Mouse (Mus musculus): Measurements from ENCODE around the gene Asb11. TPM values are rescaled to one million over a fixed set of nuclear protein-coding genes. Genes with fewer than 3 reads are reported as not detected.

The Asb11 gene
- total and polyA plus RNA-seq, 3 experiments = 2.5 to 3.2 TPM; not detected in 1

- TF ChIP-seq NELFE (IDR thresholded peaks at IDR 0.05; ENCODE audit: low read depth, low read length) (peak; percentile 87), ZC3H11A (IDR thresholded peaks at IDR 0.05; ENCODE audit: low read depth, low read length) (no peak)
Observed at GRCm38 (mm10) chrX:164419471-164419939, 17.3 kb upstream of the Asb11 start, which contains the start of gene Piga (continued).

GRCm38 (mm10) chrX:164419955-164420354, 16.8 kb upstream of the Asb11 start:
- Histone ChIP-seq H3K4me1 (ENCODE audit: control insufficient read depth in 1 of 2, insufficient read depth in 2 of 2, low read length in 2 of 2) (peaks cover 26 to 27% of the 10 kb centered on the region in 2 experiments), H3K79me2 (ENCODE audit: control insufficient read depth, insufficient read depth, low read length, poor library complexity) (peaks cover 17% of the 10 kb centered on the region), H3K36me3 (ENCODE audit: control insufficient read depth in 1 of 2, insufficient read depth in 2 of 2, low read length in 2 of 2) (peaks cover 18 to 39% of the 10 kb centered on the region in 2 experiments), H3K4me3 (ENCODE audit: control insufficient read depth in 1 of 2, insufficient read depth in 1 of 2, low read depth in 2 of 2, low read length in 2 of 2) (peak overlapping the region; percentile 68 to 87), H3K9ac (ENCODE audit: control insufficient read depth, low read depth, low read length, poor library complexity, severe bottlenecking) (peak overlapping the region; percentile 71), H3K9me3 (replicated peaks; ENCODE audit: insufficient read depth, low read length) (no peaks in the 10 kb centered on the region), H3K27me3 (ENCODE audit: control insufficient read depth in 1 of 2, insufficient read depth in 2 of 2, low read length in 2 of 2) (no peaks in the 10 kb centered on the region), H3K27ac (ENCODE audit: control insufficient read depth, low read depth, low read length) (peak overlapping the region; percentile 50)
- TF ChIP-seq POLR2AphosphoS5 (IDR thresholded peaks at IDR 0.05; ENCODE audit: borderline replicate concordance, low read depth, low read length) = no peak; the same call in 1 of the 2 replicates
- TF ChIP-seq ZMIZ1 (IDR thresholded peaks at IDR 0.05; ENCODE audit: low read depth, low read length) = 0 out of 2 replicates have a peak, but pooled peaks have one; percentile 38
- no peak for DNase-seq (ENCODE audit: low read depth, low spot score)

- Histone ChIP-seq H3K36me3 (ENCODE audit: control insufficient read depth in 1 of 2, insufficient read depth in 2 of 2, low read length in 2 of 2) (peaks cover 21 to 44% of the 10 kb centered on the region in 2 experiments), H3K9ac (ENCODE audit: control insufficient read depth, low read depth, low read length, poor library complexity, severe bottlenecking) (peak overlapping the region; percentile 71), H3K27ac (ENCODE audit: control insufficient read depth, low read depth, low read length) (no peak overlapping the region), H3K4me1 (ENCODE audit: control insufficient read depth in 1 of 2, insufficient read depth in 2 of 2, low read length in 2 of 2) (peaks cover 32 to 33% of the 10 kb centered on the region in 2 experiments), H3K9me3 (replicated peaks; ENCODE audit: insufficient read depth, low read length) (no peaks in the 10 kb centered on the region), H3K4me3 (ENCODE audit: control insufficient read depth in 1 of 2, insufficient read depth in 1 of 2, low read depth in 2 of 2, low read length in 2 of 2) (peak overlapping the region; percentile 68 to 87), H3K27me3 (ENCODE audit: control insufficient read depth in 1 of 2, insufficient read depth in 2 of 2, low read length in 2 of 2) (no peaks in the 10 kb centered on the region), H3K79me2 (ENCODE audit: control insufficient read depth, insufficient read depth, low read length, poor library complexity) (peaks cover 17% of the 10 kb centered on the region)
- TF ChIP-seq POLR2AphosphoS2 (IDR thresholded peaks at IDR 0.05; ENCODE audit: low read length) = no peak
- peak; percentile 52 for TF ChIP-seq MAX (IDR thresholded peaks at IDR 0.05; ENCODE audit: low read length)
- TF ChIP-seq MXI1 (IDR thresholded peaks at IDR 0.05; ENCODE audit: low read depth, low read length) = no peak
- peak; percentile 68 for TF ChIP-seq MYC (IDR thresholded peaks at IDR 0.05; ENCODE audit: low read depth, low read length)
- TF ChIP-seq TBP (IDR thresholded peaks at IDR 0.05; ENCODE audit: low read depth, low read length) = no peak
- no peak for DNase-seq (ENCODE audit: low read depth, low spot score)
Observed at GRCm38 (mm10) chrX:164420518-164420917, 16.3 kb upstream of the Asb11 start.

GRCm38 (mm10) chrX:164424821-164425220, 12.0 kb upstream of the Asb11 start:
- peaks cover 25 to 49% of the 10 kb centered on the region in 2 experiments for H3K4me1 ChIP-seq (ENCODE audit: control insufficient read depth in 1 of 2, insufficient read depth in 2 of 2, low read length in 2 of 2)
- peaks cover 54 to 58% of the 10 kb centered on the region in 2 experiments for H3K36me3 ChIP-seq (ENCODE audit: control insufficient read depth in 1 of 2, insufficient read depth in 2 of 2, low read length in 2 of 2)
- H3K4me3 ChIP-seq (ENCODE audit: control insufficient read depth in 1 of 2, insufficient read depth in 1 of 2, low read depth in 2 of 2, low read length in 2 of 2) = peak overlapping the region in 1 of 2 experiments; percentile 35; a peak in 2 of 4 replicates
- H3K9ac ChIP-seq (ENCODE audit: control insufficient read depth, low read depth, low read length, poor library complexity, severe bottlenecking) = no peak overlapping the region
- no peaks in the 10 kb centered on the region for H3K9me3 ChIP-seq (replicated peaks; ENCODE audit: insufficient read depth, low read length)
- peak; percentile 52 for DNase-seq (ENCODE audit: low read depth, low spot score)
- peak overlapping the region; percentile 68 for H3K27ac ChIP-seq (ENCODE audit: control insufficient read depth, low read depth, low read length)
- no peaks in the 10 kb centered on the region for H3K27me3 ChIP-seq (ENCODE audit: control insufficient read depth in 1 of 2, insufficient read depth in 2 of 2, low read length in 2 of 2)
- peaks cover 16% of the 10 kb centered on the region for H3K79me2 ChIP-seq (ENCODE audit: control insufficient read depth, insufficient read depth, low read length, poor library complexity)
- no peak for TF ChIP-seq ELF1 (IDR thresholded peaks at IDR 0.05; ENCODE audit: low read depth, low read length)
- TF ChIP-seq UBTF (IDR thresholded peaks at IDR 0.05; ENCODE audit: borderline replicate concordance, insufficient read depth, low read depth, low read length) = no peak
- peak; percentile 95 for TF ChIP-seq MEF2A (IDR thresholded peaks at IDR 0.05; ENCODE audit: extremely low read depth, insufficient replicate concordance, low read depth, low read length, poor library complexity, severe bottlenecking)
- no peak for TF ChIP-seq ZMIZ1 (IDR thresholded peaks at IDR 0.05; ENCODE audit: low read depth, low read length)
- peak; percentile 76 for TF ChIP-seq SIN3A (IDR thresholded peaks at IDR 0.05; ENCODE audit: low read length)
- no peak for TF ChIP-seq ZNF384 (IDR thresholded peaks at IDR 0.05; ENCODE audit: low read depth, low read length)
- TF ChIP-seq POLR2AphosphoS5 (IDR thresholded peaks at IDR 0.05; ENCODE audit: borderline replicate concordance, low read depth, low read length) = no peak
- TF ChIP-seq JUND (IDR thresholded peaks at IDR 0.05; ENCODE audit: low read depth, low read length) = no peak
- peak; percentile 92 for TF ChIP-seq ETS1 (IDR thresholded peaks at IDR 0.05; ENCODE audit: low read depth, low read length)
- TF ChIP-seq USF1 (IDR thresholded peaks at IDR 0.05; ENCODE audit: low read depth, low read length) = no peak
- TF ChIP-seq POLR2A (IDR thresholded peaks at IDR 0.05; ENCODE audit: control insufficient read depth in 1 of 2, insufficient read depth in 1 of 2, low read depth in 1 of 2, low read length in 2 of 2, poor library complexity in 1 of 2) = no peak
- no peak for TF ChIP-seq SMC3 (IDR thresholded peaks at IDR 0.05; ENCODE audit: low read depth, low read length)
- TF ChIP-seq USF2 (IDR thresholded peaks at IDR 0.05; ENCODE audit: borderline replicate concordance in 1 of 2, insufficient read depth in 1 of 2, low read depth in 1 of 2, low read length in 2 of 2) = no peak
- no peak for TF ChIP-seq ZC3H11A (IDR thresholded peaks at IDR 0.05; ENCODE audit: low read depth, low read length)
- TF ChIP-seq POLR2AphosphoS2 (IDR thresholded peaks at IDR 0.05; ENCODE audit: low read length) = no peak
- no peak for TF ChIP-seq NELFE (IDR thresholded peaks at IDR 0.05; ENCODE audit: low read depth, low read length)
- TF ChIP-seq RCOR1 (IDR thresholded peaks at IDR 0.05; ENCODE audit: low read depth, low read length) = peak; percentile 59
- no peak; the same call in 1 of the 2 replicates for TF ChIP-seq CHD2 (IDR thresholded peaks at IDR 0.05; ENCODE audit: low read length)
